Mouse (Mus musculus): ENCODE data around the gene Gnmt. TPM values are rescaled to one million over a fixed set of nuclear protein-coding genes. Genes with fewer than 3 reads are reported as not detected.

The Gnmt gene
- polyA plus RNA-seq, 1 experiment from 2014 or later: 0.90 TPM

GRCm38 (mm10) chr17:46763544-46763943 is 34.6 kb upstream of the Gnmt start, which contains the start of gene Ptcra:
Gene Ptcra, minus strand, starts transcription at chr17:46763712.
- 50% methylated on average over 2 of the region's 2 CpGs for WGBS

GRCm38 (mm10) chr17:46758753-46759152 is 29.8 kb upstream of the Gnmt start:
- no peaks in the 10 kb centered on the region for H3K9me3 ChIP-seq
- H3K36me3 ChIP-seq: no peaks in the 10 kb centered on the region
- WGBS: 83% methylated on average over 12 of the region's 12 CpGs

More at GRCm38 (mm10) chr17:46763544-46763943, 34.6 kb upstream of the Gnmt start, which contains the start of gene Ptcra:
- no peak within 1 kb of the TSS for H3K27ac ChIP-seq
- no peak within 1 kb of the TSS for H3K9ac ChIP-seq
- 0 out of 2 replicates have a peak, but pooled peaks cover 2% of the 10 kb centered on the region for H3K27me3 ChIP-seq
- H3K4me2 ChIP-seq: no peak within 1 kb of the TSS
- H3K9me3 ChIP-seq: no peaks in the 10 kb centered on the region
- H3K36me3 ChIP-seq: no peaks in the 10 kb centered on the region
- ATAC-seq (ENCODE audit: low FRiP score): no peak
- H3K4me1 ChIP-seq (replicated peaks): no peaks in the 10 kb centered on the region
- no peak within 1 kb of the TSS for H3K4me3 ChIP-seq

GRCm38 (mm10) chr17:46751794-46752556 is 23.0 kb upstream of the Gnmt start, which contains the start of gene Cnpy3:
Gene Cnpy3, minus strand, starts transcription at chr17:46752214.
- Histone ChIP-seq H3K4me3 (peak within 1 kb of the TSS; percentile 63), H3K4me2 (peak within 1 kb of the TSS; percentile 75), H3K4me1 (replicated peaks) (peaks cover 22% of the 10 kb centered on the region), H3K27me3 (no peaks in the 10 kb centered on the region), H3K9ac (peak within 1 kb of the TSS; percentile 80), H3K9me3 (no peaks in the 10 kb centered on the region), H3K36me3 (peaks cover 5% of the 10 kb centered on the region; the same call in 1 of the 2 replicates), H3K27ac (peak within 1 kb of the TSS; percentile 85)
- WGBS: under 1% methylated on average over 54 of the region's 58 CpGs
- ATAC-seq (ENCODE audit: low FRiP score): peak; percentile 99

More at GRCm38 (mm10) chr17:46758753-46759152, 29.8 kb upstream of the Gnmt start:
- Histone ChIP-seq H3K9ac (no peak overlapping the region), H3K4me1 (replicated peaks) (no peaks in the 10 kb centered on the region), H3K27ac (no peak overlapping the region), H3K4me2 (no peak overlapping the region), H3K27me3 (no peaks in the 10 kb centered on the region), H3K4me3 (no peak overlapping the region)
- no peak for ATAC-seq (ENCODE audit: low FRiP score)

- Histone ChIP-seq H3K4me3 (peak overlapping the region; percentile 63), H3K4me2 (peak overlapping the region; percentile 75), H3K9me3 (no peaks in the 10 kb centered on the region), H3K36me3 (peaks cover 12% of the 10 kb centered on the region), H3K9ac (peak overlapping the region; percentile 80), H3K27me3 (no peaks in the 10 kb centered on the region), H3K4me1 (replicated peaks) (peaks cover 22% of the 10 kb centered on the region), H3K27ac (peak overlapping the region; percentile 85)
- ATAC-seq (ENCODE audit: low FRiP score): no peak; the same call in 1 of the 2 replicates
- 30% methylated on average over 16 of the region's 16 CpGs for WGBS
Measured at GRCm38 (mm10) chr17:46751056-46751793, 22.3 kb upstream of the Gnmt start.

- H3K27ac ChIP-seq: peak overlapping the region; percentile 85; the same call in 1 of the 2 replicates
- no peak for ATAC-seq (ENCODE audit: low FRiP score)
- WGBS: 93% methylated on average over 4 of the region's 4 CpGs
Measured at GRCm38 (mm10) chr17:46750580-46750979, 21.6 kb upstream of the Gnmt start.

GRCm38 (mm10) chr17:46749282-46749681 is 20.3 kb upstream of the Gnmt start:
- H3K9ac ChIP-seq: no peak overlapping the region
- no peaks in the 10 kb centered on the region for H3K27me3 ChIP-seq
- no peak overlapping the region for H3K4me2 ChIP-seq
- H3K36me3 ChIP-seq: peaks cover 23% of the 10 kb centered on the region
- no peaks in the 10 kb centered on the region for H3K9me3 ChIP-seq
- peaks cover 22% of the 10 kb centered on the region for H3K4me1 ChIP-seq (replicated peaks)
- ATAC-seq (ENCODE audit: low FRiP score): no peak
- no peak overlapping the region for H3K4me3 ChIP-seq
- 95% methylated on average over 5 of the region's 5 CpGs for WGBS
- H3K27ac ChIP-seq: no peak overlapping the region

More at GRCm38 (mm10) chr17:46750580-46750979, 21.6 kb upstream of the Gnmt start:
- Histone ChIP-seq H3K27me3 (no peaks in the 10 kb centered on the region), H3K9ac (peak overlapping the region; percentile 80), H3K9me3 (no peaks in the 10 kb centered on the region), H3K4me2 (peak overlapping the region; percentile 75), H3K4me3 (peak overlapping the region; percentile 63; the same call in 1 of the 2 replicates), H3K4me1 (replicated peaks) (peaks cover 22% of the 10 kb centered on the region), H3K36me3 (peaks cover 19% of the 10 kb centered on the region)

- Histone ChIP-seq H3K4me1 (replicated peaks) (peaks cover 19% of the 10 kb centered on the region), H3K4me2 (no peak overlapping the region), H3K36me3 (peaks cover 38% of the 10 kb centered on the region), H3K9ac (no peak overlapping the region), H3K4me3 (no peak overlapping the region), H3K27me3 (no peaks in the 10 kb centered on the region), H3K9me3 (no peaks in the 10 kb centered on the region), H3K27ac (no peak overlapping the region)
- ATAC-seq (ENCODE audit: low FRiP score): no peak
- 88% methylated on average over 2 of the region's 2 CpGs for WGBS
Measured at GRCm38 (mm10) chr17:46747806-46748205, 18.8 kb upstream of the Gnmt start.

GRCm38 (mm10) chr17:46747234-46747633 is 18.3 kb upstream of the Gnmt start:
- ATAC-seq (ENCODE audit: low FRiP score): no peak
- 84% methylated on average over 8 of the region's 8 CpGs for WGBS
- Histone ChIP-seq H3K36me3 (peaks cover 42% of the 10 kb centered on the region), H3K4me3 (no peak overlapping the region), H3K9me3 (no peaks in the 10 kb centered on the region), H3K4me1 (replicated peaks) (peaks cover 15% of the 10 kb centered on the region), H3K4me2 (no peak overlapping the region), H3K9ac (no peak overlapping the region), H3K27me3 (no peaks in the 10 kb centered on the region), H3K27ac (no peak overlapping the region)

GRCm38 (mm10) chr17:46745506-46745905 is 16.5 kb upstream of the Gnmt start:
- no peak for ATAC-seq (ENCODE audit: low FRiP score)

GRCm38 (mm10) chr17:46742986-46743385 is 14.0 kb upstream of the Gnmt start:
- Histone ChIP-seq H3K27ac (no peak overlapping the region), H3K9ac (no peak overlapping the region), H3K4me1 (replicated peaks) (no peaks in the 10 kb centered on the region), H3K4me3 (no peak overlapping the region), H3K4me2 (no peak overlapping the region), H3K9me3 (no peaks in the 10 kb centered on the region), H3K27me3 (no peaks in the 10 kb centered on the region), H3K36me3 (peaks cover 60% of the 10 kb centered on the region)
- 91% methylated on average over 9 of the region's 9 CpGs for WGBS
- no peak for ATAC-seq (ENCODE audit: low FRiP score)

More at GRCm38 (mm10) chr17:46745506-46745905, 16.5 kb upstream of the Gnmt start:
- Histone ChIP-seq H3K4me2 (no peak overlapping the region), H3K27me3 (no peaks in the 10 kb centered on the region), H3K36me3 (peaks cover 52% of the 10 kb centered on the region), H3K4me3 (no peak overlapping the region), H3K27ac (no peak overlapping the region), H3K9ac (no peak overlapping the region), H3K9me3 (no peaks in the 10 kb centered on the region), H3K4me1 (replicated peaks) (peaks cover 5% of the 10 kb centered on the region)
- WGBS: 79% methylated on average over 2 of the region's 2 CpGs

- ATAC-seq (ENCODE audit: low FRiP score): no peak
- no peaks in the 10 kb centered on the region for H3K27me3 ChIP-seq
- 92% methylated on average over 6 of the region's 6 CpGs for WGBS
- no peak overlapping the region for H3K27ac ChIP-seq
- peaks cover 63% of the 10 kb centered on the region for H3K36me3 ChIP-seq
- no peak overlapping the region for H3K4me2 ChIP-seq
- H3K4me1 ChIP-seq (replicated peaks): no peaks in the 10 kb centered on the region
- H3K9ac ChIP-seq: no peak overlapping the region
- H3K9me3 ChIP-seq: no peaks in the 10 kb centered on the region
- H3K4me3 ChIP-seq: no peak overlapping the region
Measured at GRCm38 (mm10) chr17:46741305-46741704, 12.3 kb upstream of the Gnmt start.

GRCm38 (mm10) chr17:46736160-46736559 is 7.2 kb upstream of the Gnmt start:
- H3K4me2 ChIP-seq: no peak overlapping the region
- H3K4me3 ChIP-seq: no peak overlapping the region
- ATAC-seq (ENCODE audit: low FRiP score): no peak
- H3K4me1 ChIP-seq (replicated peaks): no peaks in the 10 kb centered on the region
- no peaks in the 10 kb centered on the region for H3K9me3 ChIP-seq
- H3K27me3 ChIP-seq: no peaks in the 10 kb centered on the region
- no peak overlapping the region for H3K9ac ChIP-seq
- 66% methylated on average over 9 of the region's 10 CpGs for WGBS
- H3K36me3 ChIP-seq: peaks cover 45% of the 10 kb centered on the region
- H3K27ac ChIP-seq: no peak overlapping the region

All from hindbrain, embryonic 13.5 days (tissue).